Mouse (Mus musculus) MEL (cell line): ENCODE data around the gene Alx1. TPM values are rescaled to one million over a fixed set of nuclear protein-coding genes. Genes with fewer than 3 reads are reported as not detected.

ENCODE experiments used
- DNase-seq: peaks from one replicate; pipeline ENCODE4 v3.0.0; 2011; ENCODE audit warnings: low read depth, low spot score
- H3K27ac ChIP-seq: 2 replicates; pipeline ENCODE4 v1.5.1; 2012; ENCODE audit warnings: low read depth, mild to moderate bottlenecking, control low read depth, low read length, moderate library complexity; ENCODE audit not compliant: control insufficient read depth
- H3K27me3 ChIP-seq, 2 experiments: fragments of 150-350 bp in 1 of 2; sonication (generic) in 1 of 2; 2 replicates each; pipeline ENCODE4 v1.6.1; 2012; ENCODE audit warnings: low read length in 2 of 2, mild to moderate bottlenecking in 2 of 2, improper control_type of control experiment in 1 of 2, moderate library complexity in 1 of 2; ENCODE audit not compliant: insufficient read depth in 2 of 2, control insufficient read depth in 1 of 2
- H3K36me3 ChIP-seq, 2 experiments: 2 replicates each; pipeline ENCODE4 v1.6.1; 2012 to 2014; ENCODE audit warnings: low read length in 2 of 2, improper control_type of control experiment in 1 of 2, inconsistent platforms in 1 of 2, mild to moderate bottlenecking in 1 of 2; ENCODE audit not compliant: insufficient read depth in 2 of 2, control insufficient read depth in 1 of 2
- H3K4me1 ChIP-seq, 2 experiments: fragments of 150-350 bp in 1 of 2; sonication (generic) in 1 of 2; 2 replicates each; pipeline ENCODE4 v1.6.1; 2012; ENCODE audit warnings: low read length in 2 of 2, improper control_type of control experiment in 1 of 2, mild to moderate bottlenecking in 1 of 2; ENCODE audit not compliant: insufficient read depth in 2 of 2, control insufficient read depth in 1 of 2
- H3K4me3 ChIP-seq, 2 experiments: fragments of 150-350 bp in 1 of 2; sonication (generic) in 1 of 2; 2 replicates each; pipeline ENCODE4 v1.5.1; 2012; ENCODE audit warnings: low read depth in 2 of 2, low read length in 2 of 2, mild to moderate bottlenecking in 2 of 2, moderate library complexity in 2 of 2, control low read depth in 1 of 2, improper control_type of control experiment in 1 of 2; ENCODE audit not compliant: control insufficient read depth in 1 of 2, insufficient read depth in 1 of 2
- H3K79me2 ChIP-seq: 2 replicates; pipeline ENCODE4 v1.6.1; 2012; ENCODE audit warnings: mild to moderate bottlenecking, low read length, moderate library complexity; ENCODE audit not compliant: control insufficient read depth, poor library complexity, insufficient read depth
- H3K9ac ChIP-seq: 2 replicates; pipeline ENCODE4 v1.6.1; 2012; ENCODE audit warnings: low read depth, mild to moderate bottlenecking, control low read depth, low read length, moderate library complexity; ENCODE audit not compliant: control insufficient read depth, poor library complexity, severe bottlenecking
- H3K9me3 ChIP-seq: fragments of 150-350 bp; sonication (generic); replicated peaks from 2 replicates; pipeline ENCODE4 v1.6.1; 2012; ENCODE audit warnings: mild to moderate bottlenecking, low read length, improper control_type of control experiment, moderate library complexity; ENCODE audit not compliant: insufficient read depth
- ELF1 ChIP-seq: IDR thresholded peaks from 2 replicates; pipeline ENCODE4 v1.6.1; 2014; ENCODE audit warnings: low read depth, mild to moderate bottlenecking, inconsistent platforms, low read length, improper control_type of control experiment, moderate library complexity
- JUND ChIP-seq: IDR thresholded peaks from 2 replicates; pipeline ENCODE4 v1.6.1; 2011; ENCODE audit warnings: low read depth, mild to moderate bottlenecking, improper control_type of control experiment, low read length
- KAT2A ChIP-seq: conservative IDR thresholded peaks from 2 replicates; pipeline ENCODE4 v1.6.1; 2012; ENCODE audit warnings: low read depth, low read length, improper control_type of control experiment, inconsistent platforms
- POLR2A ChIP-seq, 2 experiments: IDR thresholded peaks; 2 replicates each; pipeline ENCODE4 v1.6.1; 2011 to 2012; ENCODE audit warnings: low read length in 2 of 2, mild to moderate bottlenecking in 2 of 2, control low read depth in 1 of 2, improper control_type of control experiment in 1 of 2, low read depth in 1 of 2, moderate library complexity in 1 of 2; ENCODE audit not compliant: control insufficient read depth in 1 of 2, insufficient read depth in 1 of 2, poor library complexity in 1 of 2
- RAD21 ChIP-seq: IDR thresholded peaks from 2 replicates; pipeline ENCODE4 v1.6.1; 2011; ENCODE audit warnings: mild to moderate bottlenecking, low read depth, low read length, improper control_type of control experiment
- RCOR1 ChIP-seq: IDR thresholded peaks from 2 replicates; pipeline ENCODE4 v1.6.1; 2012; ENCODE audit warnings: low read depth, mild to moderate bottlenecking, inconsistent platforms, low read length, improper control_type of control experiment
- polyA plus RNA-seq, 2 experiments: library from polyadenylated mRNA; stranded (reverse) in 1 of 2; unstranded in 1 of 2; fragments of >175 nt in 1 of 2; fragments of >200 nt in 1 of 2; gene quantifications; 2 replicates each; pipeline versions ENCODE4 v1.2.1 to v1.2.4; 2012; ENCODE audit warnings: low replicate concordance in 2 of 2, low read depth in 1 of 2; ENCODE audit not compliant: insufficient read length in 2 of 2, insufficient read depth in 1 of 2, missing spikeins in 1 of 2
- total RNA-seq: library from RNA; depleted of rRNA; stranded (reverse); fragments of 300-350 nt; gene quantifications from 2 replicates; pipeline ENCODE4 v1.2.3, GENCODE M21; 2012; rRNA removed

Gene Alx1
- total and polyA plus RNA-seq, 3 experiments: not detected

DNA sequence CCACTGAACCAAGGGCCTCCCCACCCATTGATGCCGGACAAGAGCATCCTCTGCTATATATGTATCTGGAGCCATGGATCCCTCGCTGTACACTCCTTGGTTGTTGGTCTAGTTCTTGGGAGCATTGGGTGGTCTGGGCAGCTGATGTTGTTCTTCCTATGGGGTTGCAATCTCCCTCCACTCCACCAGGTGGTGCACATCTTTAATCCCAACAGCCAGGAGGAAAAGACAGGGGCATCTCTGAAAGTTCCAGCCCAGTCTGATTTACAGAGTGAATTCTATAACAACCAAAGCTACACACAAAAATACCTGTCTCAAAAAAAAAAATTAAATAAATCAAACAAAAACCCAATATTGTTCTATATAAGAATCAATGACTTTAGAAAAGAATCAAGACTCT is 70.4 kb downstream of the Alx1 start:
- H3K4me1 ChIP-seq: no peaks in the 10 kb centered on the region
- no peak for TF ChIP-seq RCOR1
- no peak for TF ChIP-seq JUND
- no peak for TF ChIP-seq KAT2A
- TF ChIP-seq POLR2A (IDR thresholded peaks at IDR 0.05; ENCODE audit: control insufficient read depth in 1 of 2, insufficient read depth in 1 of 2, low read depth in 1 of 2, low read length in 2 of 2, poor library complexity in 1 of 2): no peak
- no peak for TF ChIP-seq ELF1
- TF ChIP-seq RAD21: no peak
- no peaks in the 10 kb centered on the region for H3K27me3 ChIP-seq
- no peak overlapping the region for H3K4me3 ChIP-seq
- no peaks in the 10 kb centered on the region for H3K9me3 ChIP-seq
- no peaks in the 10 kb centered on the region for H3K79me2 ChIP-seq
- H3K9ac ChIP-seq: no peak overlapping the region
- no peak overlapping the region for H3K27ac ChIP-seq
- no peaks in the 10 kb centered on the region for H3K36me3 ChIP-seq
- no peak for DNase-seq

Other genes with a start within 250 kb of the Alx1 start
- not detected in 2 replicates for gene Lrriq1, start 206.1 kb upstream of the Alx1 start, total RNA-seq
- not detected for gene Lrriq1, start 206.1 kb upstream of the Alx1 start, polyA plus RNA-seq